Mouse (Mus musculus): ENCODE data around the gene Olfr459.

- TF ChIP-seq CTCF (conservative IDR thresholded peaks at IDR 0.05 in 1 of 2, IDR thresholded peaks at IDR 0.05 in 1 of 2; ENCODE audit: low read depth in 2 of 2, low read length in 2 of 2), result no peak
- TF ChIP-seq EP300 (IDR thresholded peaks at IDR 0.05; ENCODE audit: low read length), result no peak
- no peak for TF ChIP-seq POLR2A (IDR thresholded peaks at IDR 0.05; ENCODE audit: low read depth, low read length)
- no peak for TF ChIP-seq POLR2AphosphoS2 (IDR thresholded peaks at IDR 0.05; ENCODE audit: low read depth, low read length)
- no peak for TF ChIP-seq MAFK (IDR thresholded peaks at IDR 0.05; ENCODE audit: insufficient replicate concordance, low read length)
- TF ChIP-seq CHD2 (IDR thresholded peaks at IDR 0.05; ENCODE audit: low read length), result no peak
- TF ChIP-seq JUND (conservative IDR thresholded peaks at IDR 0.05; ENCODE audit: low read depth, low read length), result no peak
- no peak for TF ChIP-seq RCOR1 (conservative IDR thresholded peaks at IDR 0.05; ENCODE audit: low read depth, low read length)
- TF ChIP-seq ETS1 (conservative IDR thresholded peaks at IDR 0.05; ENCODE audit: low read depth, low read length), result no peak
- TF ChIP-seq KAT2A (IDR thresholded peaks at IDR 0.05; ENCODE audit: insufficient replicate concordance, low read length), result no peak
- no peak for TF ChIP-seq MAZ (IDR thresholded peaks at IDR 0.05; ENCODE audit: low read depth, low read length)
- TF ChIP-seq MXI1 (IDR thresholded peaks at IDR 0.05; ENCODE audit: low read depth, low read length), result no peak
These were observed 40.1 kb downstream of the Olfr459 start for GRCm38 (mm10) chr6:41734719-41735470.

Data from CH12.LX (cell line).